Mouse (Mus musculus): ENCODE data around the gene Chkb. TPM values are rescaled to one million over a fixed set of nuclear protein-coding genes. Genes with fewer than 3 reads are reported as not detected.

Chkb gene
- polyA plus RNA-seq (2015; fragmentation: Nextera tagmentation; extraction: Ambion mirVana) = 25.8 and 27.5 TPM in 2 replicates

DNA sequence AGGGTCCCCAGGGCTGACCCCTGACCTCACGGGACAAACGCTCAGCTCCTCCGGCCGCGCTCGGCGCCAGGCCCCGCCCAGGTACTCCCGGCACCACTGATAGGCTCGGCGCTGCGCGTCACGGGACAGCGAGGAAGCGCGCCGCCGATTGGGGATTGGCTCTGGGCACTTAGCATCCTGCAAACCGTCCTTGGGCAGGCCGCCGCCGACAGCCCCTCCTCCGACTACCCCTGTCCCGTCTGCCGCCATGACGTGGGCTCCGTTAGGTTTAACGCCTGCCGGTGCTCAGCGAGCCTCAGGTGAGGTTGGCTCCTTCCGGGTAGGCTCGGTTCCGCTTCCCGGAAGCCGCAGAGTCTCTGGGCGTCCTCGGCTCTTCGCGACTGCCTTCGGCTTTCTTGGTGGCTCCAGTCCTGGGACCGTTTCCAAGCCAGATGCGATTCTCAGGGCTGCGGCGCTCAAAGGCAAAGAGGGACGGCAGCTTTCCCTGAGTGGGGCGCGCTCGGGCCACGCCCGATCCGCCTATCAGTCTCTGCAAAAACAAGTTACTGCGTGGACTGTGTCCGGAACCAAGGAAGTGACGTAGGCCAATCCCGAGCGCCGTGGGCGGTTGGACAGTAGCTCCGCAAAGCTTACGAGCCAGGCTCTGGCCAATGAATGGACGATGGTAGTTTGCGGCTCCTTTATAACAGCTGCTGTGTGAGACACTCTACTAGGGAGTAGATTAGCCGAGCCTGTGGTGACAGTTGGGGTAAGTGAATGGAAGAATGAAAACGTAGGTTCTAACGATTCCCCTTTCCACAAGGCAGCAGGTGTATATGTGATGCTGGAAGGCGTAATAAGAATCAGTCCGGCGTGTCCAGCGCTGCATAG lies at the start of gene Chkb, which contains the start of the genes C730034F03Rik and Gm44502:
Gene Chkb, minus strand, starts transcription at position 557 of the 870 bp plus-strand sequence.
Gene C730034F03Rik, plus strand, starts transcription at position 238 of the 870 bp plus-strand sequence.
Gene Gm44502, minus strand, starts transcription at position 345 of the 870 bp plus-strand sequence.
- peak; percentile 91 for ATAC-seq (ENCODE audit: low read depth)
- Histone ChIP-seq H3K9ac (ENCODE audit: low read depth, low read length) (peak within 1 kb of the TSS; percentile 92), H3K27me3 (ENCODE audit: control insufficient read depth, insufficient read depth, low read depth, low read length) (no peaks in the 10 kb centered on the region), H3K27ac (ENCODE audit: low read length) (peak within 1 kb of the TSS; percentile 99), H3K4me2 (ENCODE audit: low read depth, low read length) (peak within 1 kb of the TSS; percentile 94), H3K9me3 (replicated peaks; ENCODE audit: control insufficient read depth, low read length) (no peaks in the 10 kb centered on the region), H3K4me3 (ENCODE audit: low read depth, low read length) (peak within 1 kb of the TSS; percentile 88), H3K36me3 (ENCODE audit: control insufficient read depth, insufficient read depth) (no peaks in the 10 kb centered on the region; the same call in 1 of the 2 replicates), H3K4me1 (ENCODE audit: control insufficient read depth, low read depth, low read length) (peaks cover 14% of the 10 kb centered on the region)
- WGBS (ENCODE audit: insufficient replicate concordance) = under 1% methylated on average over 70 of the region's 70 CpGs

DNA sequence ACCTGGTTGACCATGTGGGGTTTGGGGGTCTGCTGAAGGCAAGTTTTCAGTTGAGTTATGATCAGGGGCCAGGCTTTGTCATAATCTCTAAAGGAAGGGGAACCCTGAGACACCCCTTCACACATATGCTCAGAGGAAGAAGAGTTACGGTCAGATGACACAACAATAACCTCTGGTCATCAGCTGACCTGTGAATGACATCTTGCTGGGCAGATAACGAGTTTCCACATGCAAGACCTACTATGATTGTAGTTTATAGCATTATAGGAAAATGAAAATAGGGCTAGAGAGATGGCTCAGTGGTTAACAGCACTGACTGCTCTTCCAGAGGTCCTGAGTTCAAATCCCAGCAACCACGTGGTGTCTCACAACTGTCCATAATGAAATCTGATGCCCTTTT lies 48.9 kb upstream of the Chkb start:
- Histone ChIP-seq H3K9me3 (replicated peaks; ENCODE audit: control insufficient read depth, low read length) (no peaks in the 10 kb centered on the region), H3K4me1 (ENCODE audit: control insufficient read depth, low read depth, low read length) (peaks cover 12% of the 10 kb centered on the region), H3K27me3 (ENCODE audit: control insufficient read depth, insufficient read depth, low read depth, low read length) (no peaks in the 10 kb centered on the region), H3K9ac (ENCODE audit: low read depth, low read length) (no peak overlapping the region), H3K4me3 (ENCODE audit: low read depth, low read length) (no peak overlapping the region), H3K27ac (ENCODE audit: low read length) (no peak overlapping the region), H3K36me3 (ENCODE audit: control insufficient read depth, insufficient read depth) (no peaks in the 10 kb centered on the region), H3K4me2 (ENCODE audit: low read depth, low read length) (no peak overlapping the region)
- WGBS (ENCODE audit: insufficient replicate concordance) = 57% methylated on average over 3 of the region's 3 CpGs
- no peak for ATAC-seq (ENCODE audit: low read depth)

DNA sequence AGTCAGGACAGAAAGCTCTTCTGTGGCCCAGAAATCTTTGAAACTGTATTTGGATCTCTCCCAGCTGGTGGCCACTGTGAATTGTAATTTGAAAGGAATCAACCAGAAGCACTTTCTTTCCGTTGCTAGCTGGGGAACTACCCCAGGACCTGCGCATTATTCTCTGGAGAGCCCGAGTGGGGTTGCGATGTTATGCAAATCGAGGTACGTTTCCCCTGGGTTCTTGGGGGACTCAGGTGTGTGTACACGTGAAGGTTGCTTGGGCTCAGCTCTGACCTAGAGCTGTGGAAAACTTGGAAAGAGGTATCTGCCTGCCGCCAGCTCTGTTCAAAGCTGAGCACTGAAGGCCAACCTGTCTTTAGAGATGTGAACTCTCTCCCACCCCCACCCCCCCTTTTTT lies 48.1 kb upstream of the Chkb start:
- no peak overlapping the region for H3K4me2 ChIP-seq (ENCODE audit: low read depth, low read length)
- no peak overlapping the region for H3K9ac ChIP-seq (ENCODE audit: low read depth, low read length)
- peaks cover 12% of the 10 kb centered on the region for H3K4me1 ChIP-seq (ENCODE audit: control insufficient read depth, low read depth, low read length)
- no peaks in the 10 kb centered on the region for H3K27me3 ChIP-seq (ENCODE audit: control insufficient read depth, insufficient read depth, low read depth, low read length)
- H3K27ac ChIP-seq (ENCODE audit: low read length) = no peak overlapping the region
- H3K9me3 ChIP-seq (replicated peaks; ENCODE audit: control insufficient read depth, low read length) = no peaks in the 10 kb centered on the region
- no peak for ATAC-seq (ENCODE audit: low read depth)
- H3K4me3 ChIP-seq (ENCODE audit: low read depth, low read length) = no peak overlapping the region
- no peaks in the 10 kb centered on the region for H3K36me3 ChIP-seq (ENCODE audit: control insufficient read depth, insufficient read depth)
- WGBS (ENCODE audit: insufficient replicate concordance) = 60% methylated on average over 8 of the region's 8 CpGs

DNA sequence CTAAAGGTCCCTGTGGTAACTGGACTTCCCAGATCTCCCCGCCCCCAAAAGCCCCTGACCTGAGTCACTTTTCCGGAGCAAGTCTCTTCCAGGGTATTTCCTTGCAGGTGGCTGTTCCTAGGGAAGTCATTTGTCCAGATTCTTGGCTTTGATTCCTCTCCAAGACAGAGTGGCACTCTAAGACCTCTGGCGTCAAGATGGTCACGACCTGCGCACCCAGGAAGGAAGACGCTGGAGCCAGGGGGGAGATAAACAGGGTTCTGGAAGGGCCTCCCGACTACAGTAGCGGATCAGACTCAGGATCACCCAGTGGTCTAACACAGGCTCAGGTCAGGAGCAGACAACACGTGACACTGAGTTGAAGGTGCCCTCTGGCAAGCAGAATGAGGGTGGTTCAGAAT lies 47.4 kb upstream of the Chkb start, which contains the start of gene Arsa:
Gene Arsa, minus strand, starts transcription at position 335 of the 401 bp plus-strand sequence.
- H3K9ac ChIP-seq (ENCODE audit: low read depth, low read length) = peak within 1 kb of the TSS; percentile 58
- H3K27me3 ChIP-seq (ENCODE audit: control insufficient read depth, insufficient read depth, low read depth, low read length) = no peaks in the 10 kb centered on the region
- peak within 1 kb of the TSS; percentile 67 for H3K4me3 ChIP-seq (ENCODE audit: low read depth, low read length)
- no peak for ATAC-seq (ENCODE audit: low read depth)
- H3K9me3 ChIP-seq (replicated peaks; ENCODE audit: control insufficient read depth, low read length) = no peaks in the 10 kb centered on the region
- H3K27ac ChIP-seq (ENCODE audit: low read length) = peak within 1 kb of the TSS; percentile 58
- 30% methylated on average over 9 of the region's 9 CpGs for WGBS (ENCODE audit: insufficient replicate concordance)
- peaks cover 12% of the 10 kb centered on the region for H3K4me1 ChIP-seq (ENCODE audit: control insufficient read depth, low read depth, low read length)
- no peaks in the 10 kb centered on the region for H3K36me3 ChIP-seq (ENCODE audit: control insufficient read depth, insufficient read depth)
- peak within 1 kb of the TSS; percentile 81 for H3K4me2 ChIP-seq (ENCODE audit: low read depth, low read length)

DNA sequence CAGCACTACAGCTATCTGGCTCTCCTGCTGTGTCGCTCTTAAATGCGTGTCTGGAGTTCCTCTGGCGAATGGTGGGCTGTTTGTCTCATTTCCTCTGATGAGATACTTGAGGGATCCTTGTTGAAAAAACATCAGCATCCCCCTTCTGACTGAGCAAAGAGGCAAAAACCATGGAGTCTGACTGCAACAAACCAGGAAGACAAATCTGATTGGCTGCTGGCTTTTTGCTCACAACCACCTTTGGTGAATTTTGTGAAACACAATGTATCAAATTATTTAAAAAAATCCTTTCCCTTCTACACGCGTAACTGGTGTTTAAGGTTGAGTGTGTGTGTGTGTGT lies 46.7 kb upstream of the Chkb start:
- H3K27me3 ChIP-seq (ENCODE audit: control insufficient read depth, insufficient read depth, low read depth, low read length) = no peaks in the 10 kb centered on the region
- peak overlapping the region; percentile 81 for H3K4me2 ChIP-seq (ENCODE audit: low read depth, low read length)
- H3K27ac ChIP-seq (ENCODE audit: low read length) = peak overlapping the region; percentile 58
- 2% methylated on average over 5 of the region's 5 CpGs for WGBS (ENCODE audit: insufficient replicate concordance)
- peaks cover 12% of the 10 kb centered on the region for H3K4me1 ChIP-seq (ENCODE audit: control insufficient read depth, low read depth, low read length)
- H3K9me3 ChIP-seq (replicated peaks; ENCODE audit: control insufficient read depth, low read length) = no peaks in the 10 kb centered on the region
- H3K9ac ChIP-seq (ENCODE audit: low read depth, low read length) = peak overlapping the region; percentile 58
- H3K36me3 ChIP-seq (ENCODE audit: control insufficient read depth, insufficient read depth) = no peaks in the 10 kb centered on the region
- peak overlapping the region; percentile 67 for H3K4me3 ChIP-seq (ENCODE audit: low read depth, low read length)
- ATAC-seq (ENCODE audit: low read depth) = no peak

DNA sequence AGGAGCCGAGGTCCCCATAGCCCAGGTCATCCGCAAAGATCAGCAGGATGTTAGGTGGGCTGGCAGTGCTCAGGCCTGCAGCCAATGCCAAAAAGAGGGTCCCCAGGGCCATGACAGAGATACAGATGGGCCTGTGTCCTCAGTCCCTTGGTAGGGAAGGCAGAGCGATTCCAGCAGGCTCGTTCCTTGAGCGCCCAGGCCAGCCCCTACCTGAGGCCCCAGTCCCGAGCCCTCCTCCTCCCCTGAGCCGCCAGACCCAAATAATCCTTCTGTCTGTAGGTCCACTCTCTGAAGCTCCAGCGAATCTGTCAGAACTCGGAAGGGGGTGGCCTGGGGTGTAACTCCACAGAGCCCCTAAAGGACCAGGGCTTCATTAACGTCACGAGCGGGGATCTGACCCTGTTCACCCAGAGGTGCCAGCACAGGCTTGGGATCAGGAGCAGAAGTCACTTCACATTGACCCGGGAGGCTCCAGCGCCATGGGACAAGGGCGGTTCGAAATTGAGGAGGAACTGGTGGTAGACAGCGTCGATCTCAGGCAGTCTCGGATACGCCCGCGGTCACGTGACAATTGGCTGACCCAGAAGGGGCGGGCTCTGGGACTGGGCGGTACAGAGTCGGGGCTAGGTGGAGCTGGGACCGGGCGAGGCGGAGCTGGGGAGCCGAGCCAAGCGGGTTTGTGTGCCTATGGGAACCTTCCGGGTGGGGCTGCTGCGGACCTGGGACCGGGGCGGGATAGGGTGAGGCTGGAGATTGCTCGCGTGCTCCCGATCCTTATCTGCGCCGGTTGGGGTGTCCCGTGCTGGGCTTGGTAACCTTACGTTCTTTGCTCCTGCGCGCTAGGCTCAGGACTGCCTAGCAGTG lies 46.1 kb upstream of the Chkb start:
- Histone ChIP-seq H3K9me3 (replicated peaks; ENCODE audit: control insufficient read depth, low read length) (no peaks in the 10 kb centered on the region), H3K4me2 (ENCODE audit: low read depth, low read length) (peak overlapping the region; percentile 81), H3K27me3 (ENCODE audit: control insufficient read depth, insufficient read depth, low read depth, low read length) (no peaks in the 10 kb centered on the region), H3K4me3 (ENCODE audit: low read depth, low read length) (peak overlapping the region; percentile 67), H3K4me1 (ENCODE audit: control insufficient read depth, low read depth, low read length) (peaks cover 12% of the 10 kb centered on the region), H3K9ac (ENCODE audit: low read depth, low read length) (peak overlapping the region; percentile 67), H3K36me3 (ENCODE audit: control insufficient read depth, insufficient read depth) (no peaks in the 10 kb centered on the region), H3K27ac (ENCODE audit: low read length) (peak overlapping the region; percentile 58)
- peak; percentile 98 for ATAC-seq (ENCODE audit: low read depth)
- 9% methylated on average over 44 of the region's 44 CpGs for WGBS (ENCODE audit: insufficient replicate concordance)

DNA sequence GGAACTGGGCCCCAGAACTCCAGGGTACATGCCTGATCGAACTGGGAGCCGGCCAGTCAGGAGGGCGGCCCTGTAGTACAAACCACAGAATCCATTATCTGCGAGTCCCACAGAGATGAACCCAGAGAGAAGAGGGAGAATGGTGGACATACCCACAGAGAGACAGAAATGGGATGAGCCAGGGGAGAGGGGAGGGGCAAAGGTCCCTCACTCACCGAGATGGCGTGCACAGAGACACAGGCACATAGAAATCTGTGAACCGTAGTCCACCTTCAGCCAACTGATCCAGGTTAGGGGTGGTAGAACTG lies 45.5 kb upstream of the Chkb start:
- Histone ChIP-seq H3K27me3 (ENCODE audit: control insufficient read depth, insufficient read depth, low read depth, low read length) (no peaks in the 10 kb centered on the region), H3K9ac (ENCODE audit: low read depth, low read length) (no peak overlapping the region; the same call in 1 of the 2 replicates), H3K36me3 (ENCODE audit: control insufficient read depth, insufficient read depth) (no peaks in the 10 kb centered on the region), H3K4me2 (ENCODE audit: low read depth, low read length) (peak overlapping the region; percentile 81; the same call in 1 of the 2 replicates), H3K4me1 (ENCODE audit: control insufficient read depth, low read depth, low read length) (peaks cover 12% of the 10 kb centered on the region), H3K4me3 (ENCODE audit: low read depth, low read length) (peak overlapping the region; percentile 67; the same call in 1 of the 2 replicates), H3K9me3 (replicated peaks; ENCODE audit: control insufficient read depth, low read length) (no peaks in the 10 kb centered on the region), H3K27ac (ENCODE audit: low read length) (no peak overlapping the region)
- WGBS (ENCODE audit: insufficient replicate concordance) = 42% methylated on average over 7 of the region's 7 CpGs
- ATAC-seq (ENCODE audit: low read depth) = no peak

DNA sequence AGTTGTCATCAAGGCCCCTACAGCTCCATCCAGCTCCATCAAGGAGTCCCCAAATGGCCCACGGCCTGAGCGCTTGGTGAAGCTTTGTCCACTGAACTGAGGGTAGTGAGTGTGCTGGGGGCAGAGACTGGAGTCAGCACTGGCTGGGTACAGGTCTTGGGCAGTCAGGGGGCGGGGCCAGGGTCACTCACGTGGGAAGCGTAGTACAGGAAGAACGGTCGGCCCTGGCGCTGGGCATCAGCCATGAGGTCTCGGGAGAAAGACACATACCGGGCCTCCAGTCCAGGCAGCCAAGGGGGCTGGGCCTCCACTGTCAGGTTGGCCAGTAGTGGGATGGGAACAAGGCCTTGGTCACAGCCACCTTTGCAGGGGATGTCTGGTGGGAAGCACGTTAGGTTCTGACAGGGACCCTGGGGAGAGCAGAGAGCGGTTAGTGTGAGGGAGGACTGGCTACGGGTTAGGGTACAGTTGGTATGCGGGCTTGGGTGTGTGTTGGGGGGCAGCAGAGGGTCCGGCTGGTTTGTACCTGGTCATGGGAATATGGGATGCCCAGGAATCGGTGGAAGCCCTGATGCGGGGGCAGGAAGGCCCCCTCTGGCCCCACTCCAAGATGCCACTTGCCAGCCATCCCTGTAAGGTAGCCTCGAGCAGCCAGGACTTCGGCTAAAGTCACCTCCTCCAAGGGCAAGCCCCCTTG lies 45.0 kb upstream of the Chkb start:
- Histone ChIP-seq H3K27ac (ENCODE audit: low read length) (no peak overlapping the region), H3K4me1 (ENCODE audit: control insufficient read depth, low read depth, low read length) (peaks cover 12% of the 10 kb centered on the region), H3K9me3 (replicated peaks; ENCODE audit: control insufficient read depth, low read length) (no peaks in the 10 kb centered on the region), H3K27me3 (ENCODE audit: control insufficient read depth, insufficient read depth, low read depth, low read length) (no peaks in the 10 kb centered on the region), H3K4me2 (ENCODE audit: low read depth, low read length) (no peak overlapping the region), H3K36me3 (ENCODE audit: control insufficient read depth, insufficient read depth) (no peaks in the 10 kb centered on the region), H3K9ac (ENCODE audit: low read depth, low read length) (no peak overlapping the region), H3K4me3 (ENCODE audit: low read depth, low read length) (no peak overlapping the region)
- ATAC-seq (ENCODE audit: low read depth) = no peak
- WGBS (ENCODE audit: insufficient replicate concordance) = 82% methylated on average over 19 of the region's 19 CpGs

Data from liver, embryonic 16.5 days (tissue).